Mouse (Mus musculus) liver, adult 2 months (tissue): ENCODE measurements around the gene Becn1. TPM values are rescaled to one million over a fixed set of nuclear protein-coding genes. Genes with fewer than 3 reads are reported as not detected.
A peak's percentile ranks its signal among the peaks of the same experiment; 100 is the strongest.

ENCODE experiments used
- DNase-seq: peaks from one replicate; pipeline ENCODE4 v3.0.0-alpha.2; 2011; ENCODE audit warnings: low read depth, low spot score; ENCODE audit errors: extremely low read depth
- H3K27ac ChIP-seq: fragments of 200-500 bp; replicated peaks from 2 replicates; pipeline ENCODE4 v1.5.1; 2012; ENCODE audit warnings: low read depth, mild to moderate bottlenecking, control low read depth, inconsistent platforms, low read length; ENCODE audit not compliant: insufficient read depth
- H3K27me3 ChIP-seq: fragments of 200-500 bp; 2 replicates; pipeline ENCODE4 v1.6.1; 2012; ENCODE audit warnings: mild to moderate bottlenecking, moderate library complexity, low read length, inconsistent platforms; ENCODE audit not compliant: control insufficient read depth, insufficient read depth
- H3K36me3 ChIP-seq: fragments of 200-500 bp; 2 replicates; pipeline ENCODE4 v1.6.1; 2012; ENCODE audit warnings: low read length, inconsistent platforms; ENCODE audit not compliant: control insufficient read depth, insufficient read depth
- H3K4me1 ChIP-seq: fragments of 200-500 bp; 2 replicates; pipeline ENCODE4 v1.6.1; 2011; ENCODE audit warnings: low read length; ENCODE audit not compliant: control insufficient read depth, insufficient read depth
- H3K4me3 ChIP-seq: fragments of 200-500 bp; 2 replicates; pipeline ENCODE4 v1.5.1; 2011; ENCODE audit warnings: low read depth, mild to moderate bottlenecking, control low read depth, low read length, moderate library complexity; ENCODE audit not compliant: insufficient read depth
- H3K79me2 ChIP-seq: fragments of 200-500 bp; 2 replicates; pipeline ENCODE4 v1.6.1; 2012; ENCODE audit warnings: inconsistent platforms, mild to moderate bottlenecking, low read length, moderate library complexity; ENCODE audit not compliant: control insufficient read depth, insufficient read depth
- H3K9ac ChIP-seq: fragments of 200-500 bp; 2 replicates; pipeline ENCODE4 v1.6.1; 2012; ENCODE audit warnings: low read depth, mild to moderate bottlenecking, control low read depth, inconsistent platforms, low read length
- CTCF ChIP-seq: fragments of 200-500 bp; IDR thresholded peaks from 2 replicates; pipeline ENCODE4 v1.5.1; 2011; ENCODE audit warnings: low read depth, low read length, control low read depth
- POLR2A ChIP-seq: fragments of 200-500 bp; IDR thresholded peaks from 2 replicates; pipeline ENCODE4 v1.6.1; 2011; ENCODE audit warnings: low read length, control low read depth; ENCODE audit not compliant: insufficient read depth; ENCODE audit errors: extremely low read depth
- WGBS: fragments of 180-500 bp; shearing (Covaris S2); methylation state at CpG from one replicate; pipeline ENCODE4 v1.1.7; 2018; 5-methylcytosine and 5-hydroxymethylcytosine counted together
- polyA plus RNA-seq: library from polyadenylated mRNA; depleted of rRNA; stranded (reverse); fragments of >200 nt; gene quantifications from 2 replicates; pipeline ENCODE4 v1.2.3, GENCODE M21; 2012
- total RNA-seq: library from RNA; depleted of rRNA; stranded (reverse); fragments of >200 nt; gene quantifications from 2 replicates; pipeline ENCODE4 v1.2.3, GENCODE M21; 2014

Becn1 gene
- total and polyA plus RNA-seq, 2 experiments = 50.8 to 57.8 TPM

GRCm38 (mm10) chr11:101312150-101312549 lies 10.1 kb upstream of the Becn1 start:
- Histone ChIP-seq H3K4me1 (no peaks in the 10 kb centered on the region), H3K79me2 (peaks cover 10% of the 10 kb centered on the region), H3K4me3 (no peak overlapping the region), H3K9ac (no peak overlapping the region), H3K27me3 (no peaks in the 10 kb centered on the region), H3K36me3 (no peaks in the 10 kb centered on the region), H3K27ac (no peak overlapping the region)
- WGBS = 44% methylated on average over 3 of the region's 3 CpGs
- TF ChIP-seq POLR2A = no peak
- TF ChIP-seq CTCF = no peak
- no peak for DNase-seq

GRCm38 (mm10) chr11:101311083-101311482 lies 9.0 kb upstream of the Becn1 start:
- no peak overlapping the region for H3K9ac ChIP-seq
- H3K4me1 ChIP-seq = no peaks in the 10 kb centered on the region
- H3K27me3 ChIP-seq = no peaks in the 10 kb centered on the region
- TF ChIP-seq POLR2A = no peak
- no peak for TF ChIP-seq CTCF
- H3K4me3 ChIP-seq = no peak overlapping the region
- no peaks in the 10 kb centered on the region for H3K36me3 ChIP-seq
- no peak for DNase-seq
- 91% methylated on average over 3 of the region's 3 CpGs for WGBS
- H3K27ac ChIP-seq = no peak overlapping the region
- H3K79me2 ChIP-seq = peaks cover under 1% of the 10 kb centered on the region

- Histone ChIP-seq H3K27ac (no peak overlapping the region), H3K36me3 (no peaks in the 10 kb centered on the region), H3K79me2 (no peaks in the 10 kb centered on the region), H3K4me3 (no peak overlapping the region), H3K4me1 (no peaks in the 10 kb centered on the region), H3K27me3 (no peaks in the 10 kb centered on the region), H3K9ac (no peak overlapping the region)
- DNase-seq = no peak
- 19% methylated on average over 5 of the region's 5 CpGs for WGBS
- TF ChIP-seq POLR2A (no peak), CTCF (no peak)
These were observed 5.7 kb upstream of the Becn1 start for GRCm38 (mm10) chr11:101307744-101308143.

- Histone ChIP-seq H3K4me3 (peak overlapping the region; percentile 83), H3K9ac (peak overlapping the region; percentile 82), H3K36me3 (peaks cover 16% of the 10 kb centered on the region), H3K27ac (no peak overlapping the region; the same call in 1 of the 2 replicates), H3K79me2 (peaks cover 26% of the 10 kb centered on the region), H3K4me1 (peaks cover 6% of the 10 kb centered on the region), H3K27me3 (no peaks in the 10 kb centered on the region)
- TF ChIP-seq CTCF = no peak
- TF ChIP-seq POLR2A = no peak
- 10% methylated on average over 26 of the region's 26 CpGs for WGBS
- no peak for DNase-seq
These were observed 635 bp downstream of the Becn1 start for GRCm38 (mm10) chr11:101301299-101302003.

- H3K79me2 ChIP-seq = peaks cover 26% of the 10 kb centered on the region
- H3K27me3 ChIP-seq = no peaks in the 10 kb centered on the region
- peak overlapping the region; percentile 19; the same call in 1 of the 2 replicates for H3K4me3 ChIP-seq
- H3K27ac ChIP-seq = no peak overlapping the region
- H3K9ac ChIP-seq = peak overlapping the region; percentile 82; the same call in 1 of the 2 replicates
- peak; percentile 25; the same call in 1 of the 2 replicates for TF ChIP-seq CTCF
- no peak for TF ChIP-seq POLR2A
- WGBS = 57% methylated on average over 7 of the region's 7 CpGs
- no peak for DNase-seq
- peaks cover 6% of the 10 kb centered on the region for H3K4me1 ChIP-seq
- H3K36me3 ChIP-seq = peaks cover 20% of the 10 kb centered on the region
These were observed 1.2 kb downstream of the Becn1 start for GRCm38 (mm10) chr11:101300881-101301280.

- Histone ChIP-seq H3K9ac (no peak overlapping the region), H3K4me3 (no peak overlapping the region), H3K4me1 (peaks cover 4% of the 10 kb centered on the region; the same call in 1 of the 2 replicates), H3K36me3 (peaks cover 32% of the 10 kb centered on the region), H3K27me3 (no peaks in the 10 kb centered on the region), H3K27ac (no peak overlapping the region), H3K79me2 (peaks cover 9% of the 10 kb centered on the region)
- TF ChIP-seq CTCF = no peak
- no peak for TF ChIP-seq POLR2A
- WGBS = 95% methylated on average over 8 of the region's 8 CpGs
- DNase-seq = no peak
These were observed 6.9 kb downstream of the Becn1 start for GRCm38 (mm10) chr11:101295191-101295590.
